Mouse (Mus musculus) midbrain, embryonic 11.5 days (tissue): Measurements from ENCODE around the gene Dact1. TPM values are rescaled to one million over a fixed set of nuclear protein-coding genes. Genes with fewer than 3 reads are reported as not detected.

Experiments
- ATAC-seq: fragments of 200-750 bp; cut with Nextera tagmentation; 2 replicates; pipeline ENCODE4 v1.8.0; 2017; ENCODE audit warnings: moderate TSS enrichment, moderate library complexity; ENCODE audit not compliant: low FRiP score
- DNase-seq: peaks from one replicate; pipeline ENCODE4 v3.0.0; 2015; ENCODE audit warnings: low spot score; ENCODE audit errors: missing footprints
- H3K27ac ChIP-seq: fragments of 300-500 bp; sonication (generic); 2 replicates; pipeline ENCODE4 v1.5.1; 2014; ENCODE audit warnings: low read depth, low read length
- H3K27me3 ChIP-seq: fragments of 300-500 bp; sonication (generic); 2 replicates; pipeline ENCODE4 v1.6.1; 2014; ENCODE audit warnings: mild to moderate bottlenecking, low read length, moderate library complexity, mixed read lengths; ENCODE audit not compliant: control insufficient read depth, insufficient read depth
- H3K36me3 ChIP-seq: fragments of 300-500 bp; sonication (generic); 2 replicates; pipeline ENCODE4 v1.6.1; 2014; ENCODE audit warnings: mild to moderate bottlenecking, low read length, moderate library complexity, mixed read lengths; ENCODE audit not compliant: control insufficient read depth, insufficient read depth
- H3K4me1 ChIP-seq: fragments of 300-500 bp; sonication (generic); 2 replicates; pipeline ENCODE4 v1.6.1; 2014; ENCODE audit warnings: low read length; ENCODE audit not compliant: control insufficient read depth, insufficient read depth
- H3K4me2 ChIP-seq: fragments of 300-500 bp; sonication (generic); 2 replicates; pipeline ENCODE4 v1.6.1; 2014; ENCODE audit warnings: mild to moderate bottlenecking, moderate library complexity
- H3K4me3 ChIP-seq: fragments of 300-500 bp; sonication (generic); 2 replicates; pipeline ENCODE4 v1.5.1; 2014; ENCODE audit warnings: low read depth, low read length
- H3K9ac ChIP-seq: fragments of 300-500 bp; sonication (generic); 2 replicates; pipeline ENCODE4 v1.6.1; 2014; ENCODE audit warnings: low read length
- H3K9me3 ChIP-seq: fragments of 300-500 bp; sonication (generic); 2 replicates; pipeline ENCODE4 v1.6.1; 2016; ENCODE audit warnings: low read length; ENCODE audit not compliant: control insufficient read depth
- WGBS: fragments of 180-500 bp; shearing (Covaris S2); extraction: QIAGEN DNeasy Blood & Tissue Kit; methylation state at CpG from one replicate; pipeline ENCODE4 v1.1.7; 2014; 5-methylcytosine and 5-hydroxymethylcytosine counted together
- polyA plus RNA-seq: library from polyadenylated mRNA; unstranded; fragments of >200 nt; fragmentation: Nextera tagmentation; extraction: Ambion mirVana; gene quantifications from 2 replicates; pipeline ENCODE4 v1.2.1, GENCODE M21; 2014

Gene Dact1
- 10.0 and 13.3 TPM in 2 replicates for polyA plus RNA-seq

DNA sequence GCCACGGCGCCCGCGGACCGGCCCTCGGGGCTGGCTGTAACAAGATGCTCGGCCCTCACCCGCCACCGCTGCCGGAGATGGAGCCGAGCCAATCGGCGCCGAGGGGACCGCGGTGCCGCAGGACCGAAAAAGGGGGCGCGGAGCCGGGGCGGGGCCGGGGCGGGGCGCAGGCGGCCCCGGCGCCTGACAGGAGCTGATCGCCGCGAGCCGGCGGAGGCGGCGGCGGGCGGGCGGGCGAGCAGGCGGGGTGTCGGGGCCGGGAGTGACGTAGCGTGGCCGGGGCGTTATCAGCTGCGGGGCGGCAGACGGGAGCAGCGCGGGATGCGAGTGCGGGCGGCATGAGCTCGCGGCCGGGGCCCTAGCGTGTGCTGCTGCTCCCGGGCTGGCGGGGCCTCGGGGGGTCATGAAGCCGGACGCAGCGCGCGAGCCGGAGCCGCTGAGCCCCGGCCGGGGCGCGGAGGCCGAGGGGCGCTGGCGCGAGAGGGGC, at the start of gene Dact1:
TSS of gene Dact1 (plus strand) at position 304 of the 487 bp plus-strand sequence.
- WGBS, result under 1% methylated on average over 58 of the region's 76 CpGs
- ATAC-seq (peak; percentile 92), DNase-seq (no peak)

DNA sequence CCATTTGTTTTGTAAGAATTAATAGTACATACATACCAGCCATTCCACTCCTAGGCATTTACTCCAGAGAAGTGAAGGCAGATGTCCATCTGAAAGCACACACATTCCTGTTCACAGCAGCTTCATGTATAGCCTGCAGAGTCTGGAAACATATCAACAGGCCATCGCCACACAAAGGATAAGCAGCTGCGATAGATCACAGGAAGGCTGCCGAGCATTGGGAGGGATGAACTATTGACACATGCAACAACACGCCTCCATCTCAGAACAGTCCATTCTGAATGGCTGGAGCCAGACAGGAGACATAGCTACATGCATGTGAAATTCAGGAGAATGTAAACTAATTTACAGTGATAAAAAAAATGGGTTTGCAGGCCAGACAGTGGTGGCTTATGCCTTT, 45.5 kb upstream of the Dact1 start:
- no peak overlapping the region for H3K9ac ChIP-seq
- no peaks in the 10 kb centered on the region for H3K27me3 ChIP-seq
- no peaks in the 10 kb centered on the region for H3K36me3 ChIP-seq
- H3K9me3 ChIP-seq, result no peaks in the 10 kb centered on the region
- ATAC-seq (no peak), DNase-seq (peak; percentile 54)
- H3K4me1 ChIP-seq, result no peaks in the 10 kb centered on the region
- H3K4me2 ChIP-seq, result no peak overlapping the region
- WGBS, result 86% methylated on average over 4 of the region's 4 CpGs
- H3K4me3 ChIP-seq, result no peak overlapping the region
- H3K27ac ChIP-seq, result no peak overlapping the region

More for the DNA sequence above, at the start of gene Dact1:
- H3K9ac ChIP-seq, result peak within 1 kb of the TSS; percentile 85
- H3K4me3 ChIP-seq, result peak within 1 kb of the TSS; percentile 79
- no peaks in the 10 kb centered on the region for H3K36me3 ChIP-seq
- peak within 1 kb of the TSS; percentile 92 for H3K4me2 ChIP-seq
- peak within 1 kb of the TSS; percentile 62; the same call in 1 of the 2 replicates for H3K27ac ChIP-seq
- no peaks in the 10 kb centered on the region; the same call in 1 of the 2 replicates for H3K27me3 ChIP-seq
- H3K9me3 ChIP-seq, result no peaks in the 10 kb centered on the region
- H3K4me1 ChIP-seq, result peaks cover 10% of the 10 kb centered on the region

DNA sequence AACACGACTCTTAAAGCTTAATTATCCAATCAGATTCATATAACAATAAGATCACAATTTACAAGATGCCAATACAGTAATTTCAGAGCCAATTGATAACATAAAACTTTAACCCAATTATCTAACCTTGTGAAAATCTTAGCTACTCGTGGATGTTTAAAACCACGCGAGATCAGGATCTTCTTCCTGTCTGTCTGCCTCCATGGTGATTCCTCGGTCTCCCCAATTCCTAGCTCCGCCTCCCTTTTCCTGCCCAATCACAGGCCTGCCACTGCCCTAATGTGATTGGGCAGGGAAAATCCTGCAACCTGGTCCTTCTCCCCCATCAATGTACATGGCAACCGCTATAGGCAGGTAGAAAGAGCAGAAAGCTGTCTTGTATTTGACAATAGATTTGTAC, 40.3 kb upstream of the Dact1 start:
- no peak overlapping the region for H3K9ac ChIP-seq
- no peaks in the 10 kb centered on the region for H3K4me1 ChIP-seq
- no peak overlapping the region for H3K27ac ChIP-seq
- no peak overlapping the region for H3K4me2 ChIP-seq
- WGBS, result 89% methylated on average over 7 of the region's 7 CpGs
- no peaks in the 10 kb centered on the region for H3K9me3 ChIP-seq
- no peaks in the 10 kb centered on the region for H3K36me3 ChIP-seq
- no peaks in the 10 kb centered on the region for H3K27me3 ChIP-seq
- no peak overlapping the region for H3K4me3 ChIP-seq
- DNase-seq, result peak; percentile 31
- ATAC-seq, result no peak

DNA sequence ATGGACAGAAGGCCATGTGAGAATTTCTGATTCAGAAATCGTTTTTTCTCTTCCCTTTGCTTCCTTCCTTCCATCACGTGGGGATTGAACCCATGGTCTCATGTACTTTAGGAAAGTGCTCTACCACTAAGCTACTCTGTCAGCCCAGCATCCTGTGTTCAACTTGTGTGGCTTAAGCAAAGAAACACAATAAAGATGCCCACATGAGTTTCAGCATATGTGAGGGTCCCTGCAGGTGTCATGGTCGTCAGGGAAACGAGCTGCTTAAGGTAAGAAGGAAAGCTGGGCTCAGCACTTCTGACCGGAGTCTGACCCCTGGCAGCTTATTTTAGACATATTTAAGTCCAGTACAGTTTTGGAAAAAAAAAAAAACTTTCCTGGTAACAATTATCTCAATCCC, 38.6 kb upstream of the Dact1 start:
- DNase-seq (peak; percentile 71), ATAC-seq (no peak)
- Histone ChIP-seq H3K36me3 (no peaks in the 10 kb centered on the region), H3K4me1 (no peaks in the 10 kb centered on the region), H3K27ac (no peak overlapping the region), H3K4me2 (no peak overlapping the region), H3K4me3 (no peak overlapping the region), H3K9me3 (no peaks in the 10 kb centered on the region), H3K9ac (no peak overlapping the region), H3K27me3 (no peaks in the 10 kb centered on the region)
- WGBS, result 74% methylated on average over 5 of the region's 5 CpGs

DNA sequence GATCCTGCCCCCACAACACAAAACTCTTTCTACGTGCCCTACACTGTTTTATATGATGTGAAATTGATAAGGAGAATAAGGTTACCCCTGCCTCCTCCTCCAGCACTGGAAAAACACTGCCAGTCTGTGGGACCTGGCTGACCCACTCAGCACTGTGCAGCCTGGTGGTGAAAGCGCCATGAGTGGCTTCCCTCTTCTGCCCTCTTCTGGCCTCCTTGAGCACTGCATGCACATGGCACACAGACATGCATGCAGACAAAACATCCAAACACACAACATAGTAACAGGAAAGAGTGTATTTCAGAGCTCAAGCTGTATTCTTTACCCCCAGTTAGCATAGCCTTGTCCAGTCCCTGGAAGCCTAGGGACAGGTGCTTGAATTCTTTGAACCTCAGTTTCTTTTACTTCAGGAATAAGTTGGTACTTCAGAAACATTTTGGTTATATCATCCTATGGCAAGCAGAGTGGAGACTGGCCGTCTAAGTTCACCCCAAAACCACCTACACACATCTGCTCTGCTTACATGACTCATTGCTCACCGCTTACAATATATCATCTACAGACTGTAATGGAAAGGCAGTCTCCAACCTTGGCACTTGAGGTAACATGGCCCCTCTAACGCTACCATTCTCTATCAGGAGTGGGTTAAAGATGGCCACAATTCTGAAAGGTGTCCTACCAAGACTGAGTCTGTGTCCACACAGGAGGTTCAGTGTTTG, 35.0 kb upstream of the Dact1 start:
- WGBS, result 95% methylated on average over 5 of the region's 5 CpGs
- Histone ChIP-seq H3K9me3 (no peaks in the 10 kb centered on the region), H3K36me3 (no peaks in the 10 kb centered on the region), H3K9ac (no peak overlapping the region), H3K27ac (no peak overlapping the region), H3K4me3 (no peak overlapping the region), H3K4me1 (no peaks in the 10 kb centered on the region), H3K27me3 (no peaks in the 10 kb centered on the region), H3K4me2 (no peak overlapping the region)
- no peak for ATAC-seq
- DNase-seq, result peak; percentile 61

DNA sequence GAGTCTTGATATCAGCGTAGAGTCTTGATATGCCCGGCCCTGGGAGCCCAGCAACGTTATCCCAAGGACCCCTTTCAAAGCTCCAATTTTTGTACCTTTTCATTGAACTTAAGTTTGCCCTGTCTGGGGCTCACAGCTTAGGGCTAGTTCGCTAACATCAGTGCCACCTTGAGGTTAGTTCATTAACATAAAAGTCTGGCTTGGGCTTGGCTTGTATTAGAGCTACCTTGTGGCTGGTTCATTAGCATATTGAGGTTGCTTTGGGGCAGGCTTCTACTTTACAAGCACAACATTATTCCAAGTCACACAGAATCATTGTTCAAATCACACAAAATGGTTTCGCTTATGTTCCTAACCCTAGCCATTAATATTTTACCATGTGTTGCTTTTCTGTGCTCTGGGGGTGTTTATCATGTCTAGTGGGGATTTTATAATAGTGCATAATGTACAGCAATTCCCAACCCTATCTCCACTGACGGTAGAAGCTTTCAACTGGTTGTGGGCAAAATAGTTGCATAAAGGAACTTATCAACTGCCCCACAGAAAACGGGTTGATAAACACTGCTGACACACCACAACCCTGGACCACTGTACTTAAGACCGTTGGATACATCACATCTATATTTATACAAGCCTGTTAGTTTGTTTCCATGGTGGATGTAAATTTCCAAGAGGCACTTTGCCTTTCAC, 33.6 kb upstream of the Dact1 start:
- no peak overlapping the region for H3K9ac ChIP-seq
- no peak overlapping the region for H3K27ac ChIP-seq
- DNase-seq (peak; percentile 49), ATAC-seq (no peak)
- no peak overlapping the region for H3K4me2 ChIP-seq
- H3K27me3 ChIP-seq, result no peaks in the 10 kb centered on the region
- no peaks in the 10 kb centered on the region for H3K4me1 ChIP-seq
- H3K36me3 ChIP-seq, result no peaks in the 10 kb centered on the region
- whole genome bisulfite sequencing, result 86% methylated on average over 8 of the region's 8 CpGs
- no peak overlapping the region for H3K4me3 ChIP-seq
- H3K9me3 ChIP-seq, result no peaks in the 10 kb centered on the region

DNA sequence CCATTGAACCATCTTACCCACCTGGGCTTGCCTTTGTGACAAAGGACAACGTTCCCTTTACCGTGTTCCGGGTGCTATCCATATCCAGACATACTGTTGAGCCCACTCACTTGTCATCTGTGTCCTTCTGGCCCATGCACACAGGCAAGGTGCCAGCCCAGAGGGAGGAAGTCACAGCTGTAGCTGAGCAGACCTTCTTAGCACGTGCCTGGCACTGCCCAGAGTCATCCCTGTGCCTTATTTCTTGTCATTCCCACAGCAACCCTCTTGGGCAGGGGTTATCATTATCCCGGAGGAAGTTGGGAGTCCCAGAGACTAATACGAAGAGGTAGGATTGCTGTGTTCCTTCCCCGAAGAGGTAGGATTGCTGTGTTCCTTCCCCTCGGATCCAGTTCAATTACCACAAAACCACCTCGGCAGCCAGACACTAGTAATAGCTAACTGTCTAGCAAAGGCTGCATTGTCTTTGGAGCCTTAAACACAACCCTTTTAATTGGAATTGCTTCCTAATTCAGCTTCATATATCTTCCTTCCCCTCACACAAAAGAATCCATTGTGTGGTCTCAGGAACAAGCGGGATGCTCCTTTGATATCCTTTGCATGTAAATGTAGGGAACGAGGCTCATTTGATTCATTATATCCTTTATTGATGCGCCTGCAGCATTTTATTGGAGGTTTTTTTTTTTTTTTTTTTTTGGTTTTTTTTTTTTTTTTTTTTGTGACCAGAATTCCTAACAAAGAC, 30.0 kb upstream of the Dact1 start:
- Histone ChIP-seq H3K9ac (no peak overlapping the region), H3K4me3 (no peak overlapping the region), H3K27ac (no peak overlapping the region), H3K4me2 (no peak overlapping the region), H3K27me3 (no peaks in the 10 kb centered on the region), H3K4me1 (no peaks in the 10 kb centered on the region), H3K9me3 (no peaks in the 10 kb centered on the region; the same call in 1 of the 2 replicates), H3K36me3 (no peaks in the 10 kb centered on the region)
- DNase-seq (peak; percentile 82), ATAC-seq (no peak)
- WGBS, result 68% methylated on average over 12 of the region's 12 CpGs

DNA sequence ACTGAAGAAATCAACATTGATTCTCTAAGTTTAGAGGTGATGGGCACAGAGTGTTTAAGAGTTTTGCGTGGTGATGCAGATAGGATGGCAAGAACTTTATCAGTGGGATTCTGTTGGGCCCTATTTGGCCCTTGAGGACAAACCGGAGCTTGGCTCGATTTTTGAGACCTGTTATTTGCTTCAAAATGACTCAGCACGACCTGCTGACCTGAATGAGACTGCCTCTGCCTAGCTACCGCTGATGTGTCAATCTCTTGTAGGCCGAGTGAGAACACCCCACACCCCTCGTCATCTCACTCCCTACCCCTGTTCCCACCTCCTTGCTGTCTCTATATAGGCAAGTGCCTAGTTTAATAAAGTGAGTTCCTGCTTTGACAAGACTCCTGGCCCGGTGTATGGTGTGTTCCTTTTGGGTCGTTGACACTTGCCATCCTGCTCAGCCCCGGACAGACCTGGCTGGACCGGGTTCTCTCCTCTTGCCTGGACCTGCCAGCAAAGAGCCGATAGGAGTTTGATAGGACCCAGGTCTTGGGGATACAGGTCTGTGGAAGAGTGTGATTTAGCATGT, 28.4 kb upstream of the Dact1 start:
- no peaks in the 10 kb centered on the region for H3K27me3 ChIP-seq
- no peaks in the 10 kb centered on the region; the same call in 1 of the 2 replicates for H3K9me3 ChIP-seq
- H3K9ac ChIP-seq, result no peak overlapping the region
- H3K4me2 ChIP-seq, result no peak overlapping the region
- ATAC-seq, result no peak
- no peak overlapping the region for H3K27ac ChIP-seq
- H3K4me3 ChIP-seq, result no peak overlapping the region
- no peaks in the 10 kb centered on the region for H3K36me3 ChIP-seq
- 89% methylated on average over 12 of the region's 12 CpGs for WGBS
- DNase-seq, result no peak
- no peaks in the 10 kb centered on the region for H3K4me1 ChIP-seq
